Comparison of ENCODE assay signal across 7 mouse cellular contexts in genomic region chr4:116820902-116821693, GRCm38 (mm10). TPM values are rescaled to one million over a fixed set of nuclear protein-coding genes. Genes with fewer than 3 reads are reported as not detected.
DNase-seq lines count a peak whose midpoint lies in the region; ATAC-seq and TF ChIP-seq lines count a peak whose summit lies in the region.

No protein-coding gene starts in this region.

- no peaks in the 10 kb centered on the region for H3K9me3 ChIP-seq in limb, embryonic 14.5 days (ENCODE audit: control insufficient read depth, low read length)
- no peaks in the 10 kb centered on the region for H3K9me3 ChIP-seq in midbrain, embryonic 13.5 days

- peak overlapping the region; percentile 52 for H3K4me3 ChIP-seq in limb, embryonic 14.5 days (replicated peaks; ENCODE audit: low read length)
- H3K4me3 ChIP-seq in midbrain, embryonic 13.5 days (replicated peaks): peak overlapping the region; percentile 48

- H3K27ac ChIP-seq in limb, embryonic 14.5 days (replicated peaks; ENCODE audit: low read depth, low read length): no peak overlapping the region
- H3K27ac ChIP-seq in midbrain, embryonic 13.5 days: no peak overlapping the region

- TF ChIP-seq POLR2A in limb, embryonic 14.5 days (IDR thresholded peaks at IDR 0.05; ENCODE audit: borderline replicate concordance, extremely low read depth, insufficient read depth, insufficient read length): no peak

- ATAC-seq in limb, embryonic 14.5 days (ENCODE audit: low FRiP score, low read depth): peak; percentile 78
- ATAC-seq in midbrain, embryonic 13.5 days: peak; percentile 75

- H3K9ac ChIP-seq in limb, embryonic 14.5 days (ENCODE audit: low read depth, low read length, severe bottlenecking): peak overlapping the region; percentile 55
- H3K9ac ChIP-seq in midbrain, embryonic 13.5 days (replicated peaks): peak overlapping the region; percentile 64

- peak; percentile 93 for DNase-seq in adrenal gland, adult 2 months
- peak; percentile 65 to 68 for DNase-seq in cerebellum, postnatal 36 days
- peak; percentile 65 for DNase-seq in gastrocnemius, postnatal 10 days
- peak; percentile 78 for DNase-seq in induced T-regulatory cell, adult 2 months (ENCODE audit: low read depth)
- peak; percentile 52 for DNase-seq in limb, embryonic 14.5 days (ENCODE audit: low spot score)
- DNase-seq in spleen, adult 12 weeks (ENCODE audit: low spot score): peak; percentile 45

- H3K4me2 ChIP-seq in limb, embryonic 14.5 days (replicated peaks; ENCODE audit: low read depth, low read length, severe bottlenecking): peak overlapping the region; percentile 98
- H3K4me2 ChIP-seq in midbrain, embryonic 13.5 days (replicated peaks): peak overlapping the region; percentile 88

- peaks cover 12% of the 10 kb centered on the region; the same call in 1 of the 2 replicates for H3K36me3 ChIP-seq in limb, embryonic 14.5 days (ENCODE audit: control insufficient read depth, insufficient read depth, low read length)
- peaks cover 12% of the 10 kb centered on the region for H3K36me3 ChIP-seq in midbrain, embryonic 13.5 days

- H3K4me1 ChIP-seq in limb, embryonic 14.5 days (ENCODE audit: control insufficient read depth, insufficient read depth, low read length): peaks cover 4% of the 10 kb centered on the region; the same call in 1 of the 2 replicates
- H3K4me1 ChIP-seq in midbrain, embryonic 13.5 days (replicated peaks): peaks cover 28% of the 10 kb centered on the region

- H3K27me3 ChIP-seq in limb, embryonic 14.5 days (ENCODE audit: control insufficient read depth, insufficient read depth, low read length): peaks cover 13% of the 10 kb centered on the region; the same call in 1 of the 2 replicates
- H3K27me3 ChIP-seq in midbrain, embryonic 13.5 days: peaks cover 39% of the 10 kb centered on the region

- WGBS in limb, embryonic 14.5 days: 1% methylated on average over 50 of the region's 51 CpGs
- under 1% methylated on average over 51 of the region's 51 CpGs for whole genome bisulfite sequencing in midbrain, embryonic 13.5 days

RNA-seq across cellular contexts. Expression of gene Hpdl, which starts 0.4 kb away (rescaled TPM):
- total RNA-seq in adrenal gland, adult 2 months (2021): 1 to 10 TPM; 2.4 to 4.2 TPM
- 7.7 and 8.9 TPM in 2 replicates for polyA plus RNA-seq in adrenal gland, adult 2 months (2012; rRNA removed)
- 1 to 10 TPM; 1.5 to 2.3 TPM for total RNA-seq in gastrocnemius, postnatal 10 days (2021)
- polyA plus RNA-seq in limb, embryonic 14.5 days (2012; rRNA removed): 0.57 and 0.79 TPM in 2 replicates
- 0.39 and 1.1 TPM in 2 replicates for polyA plus RNA-seq in limb, embryonic 14.5 days (2014; fragmentation: Nextera tagmentation; extraction: Ambion mirVana)
- 0.62 and 1.0 TPM in 2 replicates for polyA plus RNA-seq in midbrain, embryonic 13.5 days (2015; fragmentation: Nextera tagmentation; extraction: Ambion mirVana)

RNA-seq across cellular contexts. Expression of gene Mutyh, which starts 13.6 kb away (rescaled TPM):
- 1 to 10 TPM; 3.0 to 7.8 TPM for total RNA-seq in adrenal gland, adult 2 months (2021)
- polyA plus RNA-seq in adrenal gland, adult 2 months (2012; rRNA removed): 17.5 and 19.6 TPM in 2 replicates
- total RNA-seq in gastrocnemius, postnatal 10 days (2021): 1 to 10 TPM; 1.4 to 3.9 TPM
- polyA plus RNA-seq in limb, embryonic 14.5 days (2012; rRNA removed): 26.8 and 28.2 TPM in 2 replicates
- 10.2 and 11.0 TPM in 2 replicates for polyA plus RNA-seq in limb, embryonic 14.5 days (2014; fragmentation: Nextera tagmentation; extraction: Ambion mirVana)
- 10.2 and 10.6 TPM in 2 replicates for polyA plus RNA-seq in midbrain, embryonic 13.5 days (2015; fragmentation: Nextera tagmentation; extraction: Ambion mirVana)

RNA-seq across cellular contexts. Expression of gene Toe1, which starts 13.7 kb away (rescaled TPM):
- total RNA-seq in adrenal gland, adult 2 months (2021): 10 to 100 TPM; 13.1 to 16.1 TPM
- polyA plus RNA-seq in adrenal gland, adult 2 months (2012; rRNA removed): 14.2 and 14.3 TPM in 2 replicates
- total RNA-seq in gastrocnemius, postnatal 10 days (2021): 10 to 100 TPM in 1 of 2 experiments, 1 to 10 TPM in 1; 8.3 to 11.7 TPM
- polyA plus RNA-seq in limb, embryonic 14.5 days (2012; rRNA removed): 44.1 and 44.6 TPM in 2 replicates
- 35.9 TPM in 2 replicates for polyA plus RNA-seq in limb, embryonic 14.5 days (2014; fragmentation: Nextera tagmentation; extraction: Ambion mirVana)
- polyA plus RNA-seq in midbrain, embryonic 13.5 days (2015; fragmentation: Nextera tagmentation; extraction: Ambion mirVana): 30.3 and 33.1 TPM in 2 replicates

RNA-seq across cellular contexts. Expression of gene Zswim5, which starts 56.1 kb away (rescaled TPM):
- total RNA-seq in adrenal gland, adult 2 months (2021): 1 to 10 TPM; 3.6 to 4.7 TPM
- 1.8 and 2.4 TPM in 2 replicates for polyA plus RNA-seq in adrenal gland, adult 2 months (2012; rRNA removed)
- under 1 TPM; 0.35 to 0.47 TPM for total RNA-seq in gastrocnemius, postnatal 10 days (2021)
- polyA plus RNA-seq in limb, embryonic 14.5 days (2012; rRNA removed): 1.0 and 1.2 TPM in 2 replicates
- polyA plus RNA-seq in limb, embryonic 14.5 days (2014; fragmentation: Nextera tagmentation; extraction: Ambion mirVana): 0.23 and 0.58 TPM in 2 replicates
- 9.5 and 9.9 TPM in 2 replicates for polyA plus RNA-seq in midbrain, embryonic 13.5 days (2015; fragmentation: Nextera tagmentation; extraction: Ambion mirVana)
